In the genomic region with DNA sequence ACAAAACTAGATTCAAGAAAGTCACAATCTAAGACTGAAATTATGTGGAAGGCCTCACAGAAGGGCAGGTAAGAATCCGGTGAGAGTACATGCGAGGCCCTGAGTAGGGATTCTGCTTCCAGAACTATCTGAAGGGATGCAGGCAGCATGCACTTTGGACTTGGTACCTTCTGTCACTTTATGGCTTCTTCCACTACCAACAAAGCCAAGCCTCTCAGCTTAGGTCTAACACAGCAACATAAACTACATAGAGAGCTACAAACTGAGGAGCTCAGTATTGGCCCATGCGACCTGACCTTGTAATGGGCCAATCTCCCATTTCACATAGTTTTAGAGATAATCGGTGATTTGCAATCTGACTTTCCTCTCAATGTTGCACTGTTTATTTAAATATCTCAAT, we compare ENCODE assay signal across 32 mouse cellular contexts.
"Had no signal": no experiment of that assay in that cellular context is flagged by ENCODE, and none has a peak within 500 bp of the region (broad histone marks: within the 10 kb centered on the region; RNA-seq: fewer than 3 reads in every experiment).

No protein-coding gene starts in this region.

- H3K4me3 ChIP-seq: limb, embryonic 10.5 days; limb, embryonic 12.5 days; limb, embryonic 13.5 days; limb, embryonic 15.5 days; liver, embryonic 12.5 days; liver, embryonic 13.5 days; liver, embryonic 15.5 days; lung, embryonic 15.5 days; megakaryocyte, embryonic 14.5 days; midbrain, embryonic 10.5 days; midbrain, embryonic 12.5 days; midbrain, embryonic 13.5 days; midbrain, embryonic 15.5 days; myocyte; neural tube, embryonic 12.5 days had no signal

- H3K27ac ChIP-seq: limb, embryonic 10.5 days; limb, embryonic 12.5 days; limb, embryonic 13.5 days; limb, embryonic 15.5 days; liver, embryonic 12.5 days; liver, embryonic 13.5 days; liver, embryonic 14.5 days; liver, embryonic 15.5 days; lung, embryonic 15.5 days; macrophage; midbrain, embryonic 10.5 days; midbrain, embryonic 12.5 days; midbrain, embryonic 13.5 days; midbrain, embryonic 15.5 days; neural tube, embryonic 12.5 days had no signal

- DNase-seq: left cerebral cortex, postnatal 4 days; liver; liver, embryonic 13.5 days; liver, postnatal 0 days; lung, adult 18-20 months; lung, adult 2 months; lung, embryonic 14.5 days; lung, postnatal 10 days; lung, postnatal 14 days; lung, postnatal 36 days; lung, postnatal 4 days; midbrain, embryonic 14.5 days had no signal

- ATAC-seq: liver, embryonic 12.5 days; liver, postnatal 0 days; lung, postnatal 0 days; midbrain, embryonic 13.5 days; midbrain, embryonic 15.5 days; midbrain, embryonic 16.5 days had no signal

- H3K4me1 ChIP-seq: limb, embryonic 10.5 days; limb, embryonic 12.5 days; limb, embryonic 13.5 days; limb, embryonic 15.5 days; liver, embryonic 12.5 days; liver, embryonic 13.5 days; liver, embryonic 15.5 days; lung, embryonic 15.5 days; megakaryocyte, embryonic 14.5 days; midbrain, embryonic 10.5 days; midbrain, embryonic 12.5 days; midbrain, embryonic 13.5 days; midbrain, embryonic 15.5 days; neural tube, embryonic 12.5 days had no signal

- H3K9me3 ChIP-seq: limb, embryonic 10.5 days; limb, embryonic 12.5 days; limb, embryonic 13.5 days; limb, embryonic 15.5 days; liver, embryonic 12.5 days; liver, embryonic 13.5 days; liver, embryonic 15.5 days; lung, embryonic 15.5 days; megakaryocyte, embryonic 14.5 days; midbrain, embryonic 10.5 days; midbrain, embryonic 12.5 days; midbrain, embryonic 13.5 days; midbrain, embryonic 15.5 days; neural tube, embryonic 12.5 days had no signal

- H3K4me2 ChIP-seq: limb, embryonic 12.5 days; limb, embryonic 13.5 days; limb, embryonic 15.5 days; liver, embryonic 11.5 days; liver, embryonic 12.5 days; liver, embryonic 13.5 days; liver, embryonic 15.5 days; lung, embryonic 14.5 days; lung, embryonic 15.5 days; midbrain, embryonic 11.5 days; midbrain, embryonic 12.5 days; midbrain, embryonic 13.5 days; midbrain, embryonic 15.5 days; neural tube, embryonic 12.5 days had no signal

- H3K9ac ChIP-seq: limb, embryonic 12.5 days; limb, embryonic 13.5 days; limb, embryonic 15.5 days; liver, embryonic 12.5 days; liver, embryonic 13.5 days; liver, embryonic 14.5 days; liver, embryonic 15.5 days; liver, postnatal 0 days; lung, embryonic 14.5 days; lung, embryonic 15.5 days; midbrain, embryonic 12.5 days; midbrain, embryonic 13.5 days; midbrain, embryonic 15.5 days; neural tube, embryonic 12.5 days had no signal

- H3K36me3 ChIP-seq: limb, embryonic 10.5 days; limb, embryonic 12.5 days; limb, embryonic 13.5 days; limb, embryonic 15.5 days; liver, embryonic 12.5 days; liver, embryonic 13.5 days; liver, embryonic 15.5 days; lung, embryonic 15.5 days; midbrain, embryonic 10.5 days; midbrain, embryonic 12.5 days; midbrain, embryonic 13.5 days; midbrain, embryonic 15.5 days; neural tube, embryonic 12.5 days had no signal

- H3K27me3 ChIP-seq: limb, embryonic 12.5 days; limb, embryonic 13.5 days; limb, embryonic 15.5 days; liver, embryonic 12.5 days; liver, embryonic 13.5 days; liver, embryonic 15.5 days; lung, embryonic 15.5 days; megakaryocyte, embryonic 14.5 days; midbrain, embryonic 12.5 days; midbrain, embryonic 13.5 days; midbrain, embryonic 15.5 days; neural tube, embryonic 12.5 days had no signal
